Mouse (Mus musculus): ENCODE results near the gene Gipc2. TPM values are rescaled to one million over a fixed set of nuclear protein-coding genes. Genes with fewer than 3 reads are reported as not detected.
A peak's percentile ranks its signal among the peaks of the same experiment; 100 is the strongest.

The Gipc2 gene
- polyA plus RNA-seq (2014; fragmentation: Nextera tagmentation; extraction: Ambion mirVana) = 4.2 TPM in 2 replicates

DNA sequence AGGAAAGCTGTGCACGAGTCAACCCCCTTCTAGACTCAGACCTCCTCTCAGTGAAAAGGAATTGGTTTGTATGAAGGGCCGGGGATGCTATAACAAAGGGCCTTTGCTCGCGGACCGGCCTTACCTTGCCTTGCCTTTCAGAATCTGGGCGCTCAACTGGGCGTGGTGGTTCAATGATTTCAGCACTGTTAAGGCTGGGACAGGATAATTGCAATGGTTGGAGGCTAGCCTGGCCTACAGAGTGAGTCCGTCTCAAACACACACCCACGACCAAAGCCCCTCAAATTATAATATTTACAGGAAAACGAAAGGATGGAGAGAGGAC is at the start of gene Gipc2:
TSS of gene Gipc2 (minus strand) at position 132 of the 325 bp plus-strand sequence.
- Histone ChIP-seq H3K4me2 (ENCODE audit: low read depth, low read length) (peak within 1 kb of the TSS; percentile 91), H3K4me1 (ENCODE audit: control insufficient read depth, insufficient read depth, low read length) (0 out of 2 replicates have a peak, but pooled peaks cover 2% of the 10 kb centered on the region), H3K27ac (replicated peaks; ENCODE audit: low read depth, low read length) (no peak within 1 kb of the TSS), H3K36me3 (replicated peaks; ENCODE audit: control insufficient read depth, insufficient read depth, low read depth, low read length) (no peaks in the 10 kb centered on the region), H3K9me3 (replicated peaks; ENCODE audit: control insufficient read depth, low read length) (no peaks in the 10 kb centered on the region), H3K9ac (replicated peaks; ENCODE audit: low read length) (peak within 1 kb of the TSS; percentile 52), H3K27me3 (ENCODE audit: control insufficient read depth, insufficient read depth, low read length) (peaks cover 8% of the 10 kb centered on the region), H3K4me3 (ENCODE audit: low read depth, low read length) (peak within 1 kb of the TSS; percentile 39)
- WGBS = 7% methylated on average over 10 of the region's 10 CpGs
- DNase-seq (ENCODE audit: low spot score) = peak; percentile 30
- ATAC-seq (replicated peaks; ENCODE audit: insufficient number of reproducible peaks, low FRiP score, low TSS enrichment, low read depth) = no peak; the same call in 1 of the 2 replicates

DNA sequence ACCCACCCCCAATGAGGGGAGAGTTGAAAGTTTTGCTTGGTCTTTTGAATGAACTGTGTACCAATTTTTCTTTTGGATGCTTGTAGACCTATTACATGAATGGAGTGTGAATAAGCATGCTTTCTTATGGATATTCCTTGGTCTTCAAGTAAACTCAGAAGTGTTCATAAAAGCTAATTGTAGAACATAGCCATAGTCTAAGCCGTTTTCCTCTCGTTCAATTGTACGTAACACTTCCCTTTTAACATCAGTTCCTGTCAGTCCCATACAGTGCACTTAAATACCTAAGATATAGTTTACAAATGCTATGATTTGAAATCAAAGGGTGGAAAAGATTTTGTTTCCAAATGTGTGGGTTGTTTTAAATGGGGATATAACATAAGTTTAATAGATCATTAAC is 47.4 kb upstream of the Gipc2 start:
- DNase-seq (ENCODE audit: low spot score) (no peak), ATAC-seq (replicated peaks; ENCODE audit: insufficient number of reproducible peaks, low FRiP score, low TSS enrichment, low read depth) (no peak)
- no peak overlapping the region for H3K9ac ChIP-seq (replicated peaks; ENCODE audit: low read length)
- 0 out of 2 replicates have a peak overlapping the region, but pooled peaks have one; percentile 78 for H3K4me2 ChIP-seq (ENCODE audit: low read depth, low read length)
- H3K36me3 ChIP-seq (replicated peaks; ENCODE audit: control insufficient read depth, insufficient read depth, low read depth, low read length) = no peaks in the 10 kb centered on the region; the same call in none of the 2 replicates
- H3K4me3 ChIP-seq (ENCODE audit: low read depth, low read length) = no peak overlapping the region
- H3K27me3 ChIP-seq (ENCODE audit: control insufficient read depth, insufficient read depth, low read length) = no peaks in the 10 kb centered on the region
- H3K9me3 ChIP-seq (replicated peaks; ENCODE audit: control insufficient read depth, low read length) = no peaks in the 10 kb centered on the region
- H3K4me1 ChIP-seq (ENCODE audit: control insufficient read depth, insufficient read depth, low read length) = peaks cover 3% of the 10 kb centered on the region; the same call in 1 of the 2 replicates
- H3K27ac ChIP-seq (replicated peaks; ENCODE audit: low read depth, low read length) = no peak overlapping the region
- WGBS = 70% methylated on average over 3 of the region's 3 CpGs

DNA sequence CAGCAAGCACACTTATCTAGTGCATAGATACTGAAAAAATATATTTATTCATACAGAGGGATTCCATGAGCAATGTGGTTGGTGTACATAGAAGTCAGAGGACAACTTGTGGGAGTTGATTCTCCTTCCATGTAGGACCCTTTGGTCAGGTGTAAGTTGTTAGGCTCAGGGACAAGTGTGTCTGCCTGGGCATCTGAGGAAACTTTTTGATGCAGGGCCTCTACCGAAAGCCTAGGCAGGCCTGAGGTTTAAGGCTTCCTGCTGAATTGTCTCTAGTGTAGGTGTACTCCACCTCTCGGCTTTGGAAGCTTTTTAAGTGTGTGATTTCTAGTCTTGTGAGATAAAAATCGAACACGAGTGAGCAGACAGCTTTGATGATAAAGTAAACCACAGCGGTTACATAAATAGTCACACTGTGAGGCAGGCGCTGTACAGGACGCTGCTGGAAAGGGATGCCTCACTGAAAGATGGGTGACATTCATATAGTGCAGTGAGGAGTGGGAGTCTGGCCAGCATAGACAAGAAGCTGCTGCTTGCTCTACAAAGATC is 45.8 kb upstream of the Gipc2 start:
- Histone ChIP-seq H3K9me3 (replicated peaks; ENCODE audit: control insufficient read depth, low read length) (no peaks in the 10 kb centered on the region), H3K9ac (replicated peaks; ENCODE audit: low read length) (peak overlapping the region; percentile 100), H3K4me2 (ENCODE audit: low read depth, low read length) (peak overlapping the region; percentile 78), H3K27ac (replicated peaks; ENCODE audit: low read depth, low read length) (no peak overlapping the region), H3K36me3 (replicated peaks; ENCODE audit: control insufficient read depth, insufficient read depth, low read depth, low read length) (no peaks in the 10 kb centered on the region; the same call in none of the 2 replicates), H3K4me1 (ENCODE audit: control insufficient read depth, insufficient read depth, low read length) (peaks cover 3% of the 10 kb centered on the region; the same call in 1 of the 2 replicates), H3K4me3 (ENCODE audit: low read depth, low read length) (peak overlapping the region; percentile 97), H3K27me3 (ENCODE audit: control insufficient read depth, insufficient read depth, low read length) (no peaks in the 10 kb centered on the region)
- DNase-seq (ENCODE audit: low spot score) (no peak), ATAC-seq (replicated peaks; ENCODE audit: insufficient number of reproducible peaks, low FRiP score, low TSS enrichment, low read depth) (no peak)
- WGBS = 45% methylated on average over 7 of the region's 7 CpGs

DNA sequence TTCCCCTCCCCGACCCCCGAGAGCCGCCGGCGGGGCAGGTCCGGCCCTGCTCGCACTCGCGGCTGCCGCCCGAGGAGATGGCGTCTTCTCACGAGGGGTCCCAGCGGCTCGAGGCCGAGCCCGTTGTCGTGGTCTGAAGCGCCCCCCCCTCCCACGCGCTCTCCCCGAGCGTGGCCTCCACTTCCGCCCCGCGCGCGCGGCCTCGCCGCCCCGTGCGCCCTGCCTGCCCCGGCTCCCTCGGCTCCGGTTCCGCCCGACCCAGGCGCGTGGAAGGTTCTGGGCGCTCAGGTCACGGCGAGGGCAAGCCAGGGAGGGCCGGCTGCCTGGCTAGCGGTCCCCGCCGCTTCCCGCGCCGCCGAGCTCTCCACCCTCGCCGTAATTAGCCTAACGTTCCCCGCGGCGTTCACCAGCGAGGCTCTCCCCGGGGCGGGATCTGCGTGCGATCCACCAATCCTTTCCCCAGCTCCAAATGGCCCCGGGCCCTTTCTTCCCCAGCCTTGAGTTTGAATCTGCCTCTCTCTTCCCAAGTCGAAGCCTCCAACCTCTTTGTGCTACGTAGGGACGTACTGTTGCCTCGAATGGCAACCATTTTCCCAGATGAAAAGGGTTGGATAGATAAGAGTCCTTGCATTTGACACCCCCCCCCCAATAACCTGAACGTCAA is 44.8 kb upstream of the Gipc2 start:
- peak overlapping the region; percentile 91 for H3K27ac ChIP-seq (replicated peaks; ENCODE audit: low read depth, low read length)
- peaks cover 3% of the 10 kb centered on the region; the same call in 1 of the 2 replicates for H3K4me1 ChIP-seq (ENCODE audit: control insufficient read depth, insufficient read depth, low read length)
- H3K36me3 ChIP-seq (replicated peaks; ENCODE audit: control insufficient read depth, insufficient read depth, low read depth, low read length) = no peaks in the 10 kb centered on the region; the same call in 1 of the 2 replicates
- under 1% methylated on average over 53 of the region's 68 CpGs for WGBS
- peak overlapping the region; percentile 100 for H3K9ac ChIP-seq (replicated peaks; ENCODE audit: low read length)
- DNase-seq (ENCODE audit: low spot score) (peak; percentile 73), ATAC-seq (replicated peaks; ENCODE audit: insufficient number of reproducible peaks, low FRiP score, low TSS enrichment, low read depth) (peak; percentile 29)
- H3K27me3 ChIP-seq (ENCODE audit: control insufficient read depth, insufficient read depth, low read length) = no peaks in the 10 kb centered on the region
- H3K4me3 ChIP-seq (ENCODE audit: low read depth, low read length) = peak overlapping the region; percentile 97
- H3K9me3 ChIP-seq (replicated peaks; ENCODE audit: control insufficient read depth, low read length) = no peaks in the 10 kb centered on the region
- H3K4me2 ChIP-seq (ENCODE audit: low read depth, low read length) = peak overlapping the region; percentile 78

DNA sequence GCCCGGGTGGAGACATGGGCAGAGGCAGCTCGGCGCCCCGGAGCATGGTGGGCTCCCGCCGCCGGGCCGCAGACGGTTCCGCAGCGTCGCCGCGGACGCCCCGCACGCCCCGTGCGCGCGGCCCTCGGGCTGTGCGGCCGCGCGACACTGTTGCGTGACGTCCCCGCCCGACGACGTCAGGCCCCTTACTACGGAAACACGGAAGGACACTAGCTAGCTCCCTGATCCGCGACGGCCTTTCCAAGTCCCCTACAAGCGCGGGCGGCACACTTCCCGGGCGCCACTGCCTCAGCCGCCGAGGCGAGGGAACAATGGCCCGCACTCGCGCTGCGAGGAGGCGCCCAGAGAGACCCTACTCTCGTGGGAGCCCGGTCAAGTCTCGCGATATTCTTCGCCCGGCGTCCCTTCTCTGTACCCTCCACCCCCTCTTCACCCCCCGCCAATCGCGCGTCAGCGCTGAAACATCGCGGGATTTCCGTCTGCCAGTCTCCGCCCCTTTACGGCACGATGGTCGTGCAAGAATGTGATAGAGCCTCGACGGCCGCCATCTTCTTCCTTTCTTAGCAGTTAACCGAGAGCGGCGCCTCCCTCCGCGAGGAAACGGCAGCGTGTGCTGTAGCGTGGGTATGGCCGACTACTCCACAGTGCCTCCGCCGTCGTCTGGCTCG is 44.1 kb upstream of the Gipc2 start, which contains the start of the genes Dnajb4 and Fubp1:
TSS of gene Dnajb4 (minus strand) at position 336 of the 668 bp plus-strand sequence.
TSS of gene Fubp1 (plus strand) at position 456 of the 668 bp plus-strand sequence.
- peak; percentile 95 for ATAC-seq (replicated peaks; ENCODE audit: insufficient number of reproducible peaks, low FRiP score, low TSS enrichment, low read depth)
- Histone ChIP-seq H3K27me3 (ENCODE audit: control insufficient read depth, insufficient read depth, low read length) (no peaks in the 10 kb centered on the region), H3K9ac (replicated peaks; ENCODE audit: low read length) (peak within 1 kb of the TSS; percentile 100), H3K9me3 (replicated peaks; ENCODE audit: control insufficient read depth, low read length) (no peaks in the 10 kb centered on the region), H3K4me2 (ENCODE audit: low read depth, low read length) (peak within 1 kb of the TSS; percentile 78), H3K4me1 (ENCODE audit: control insufficient read depth, insufficient read depth, low read length) (peaks cover 3% of the 10 kb centered on the region; the same call in 1 of the 2 replicates), H3K27ac (replicated peaks; ENCODE audit: low read depth, low read length) (peak within 1 kb of the TSS; percentile 99), H3K36me3 (replicated peaks; ENCODE audit: control insufficient read depth, insufficient read depth, low read depth, low read length) (no peaks in the 10 kb centered on the region; the same call in 1 of the 2 replicates), H3K4me3 (ENCODE audit: low read depth, low read length) (peak within 1 kb of the TSS; percentile 97)
- under 1% methylated on average over 85 of the region's 85 CpGs for WGBS
- peak; percentile 99 for DNase-seq (ENCODE audit: low spot score)

DNA sequence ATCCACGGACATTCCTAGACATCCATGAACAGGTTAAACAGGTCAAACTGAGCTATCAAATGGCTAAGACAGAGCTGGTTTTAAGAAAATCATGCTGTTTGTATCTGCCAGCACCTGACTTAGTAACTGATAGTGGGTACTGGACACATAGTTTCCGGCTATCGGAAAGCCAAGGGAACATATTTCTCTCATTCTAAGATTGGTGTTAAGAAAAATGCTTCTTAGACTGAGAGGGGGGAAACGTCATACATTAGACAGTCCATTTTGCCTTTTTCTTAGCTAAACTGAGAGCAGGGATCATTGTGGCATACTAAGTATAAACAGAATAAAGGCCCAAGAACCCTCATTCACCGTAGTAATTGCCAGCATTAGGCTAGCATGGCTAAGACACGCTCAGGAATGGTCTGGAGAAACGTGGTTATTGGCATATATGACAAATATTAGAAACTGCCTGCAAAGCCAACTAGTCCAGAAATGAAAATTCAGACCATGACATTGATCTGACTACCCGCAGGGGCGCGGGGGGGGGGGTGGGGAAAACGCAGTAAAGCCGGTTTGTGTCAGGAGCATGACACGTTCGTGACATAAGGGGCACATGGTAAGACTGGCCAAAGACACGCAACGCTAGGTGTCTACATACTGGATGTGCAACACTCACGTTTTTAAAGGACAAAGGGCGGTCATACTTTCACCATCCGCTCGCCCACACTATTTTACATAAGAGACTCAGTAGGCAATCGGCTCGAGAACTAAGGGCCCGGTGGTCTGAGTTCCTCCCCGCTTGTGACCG is 43.3 kb upstream of the Gipc2 start:
- Histone ChIP-seq H3K27me3 (ENCODE audit: control insufficient read depth, insufficient read depth, low read length) (no peaks in the 10 kb centered on the region), H3K4me1 (ENCODE audit: control insufficient read depth, insufficient read depth, low read length) (peaks cover 3% of the 10 kb centered on the region; the same call in 1 of the 2 replicates), H3K9ac (replicated peaks; ENCODE audit: low read length) (peak overlapping the region; percentile 100), H3K27ac (replicated peaks; ENCODE audit: low read depth, low read length) (peak overlapping the region; percentile 99), H3K36me3 (replicated peaks; ENCODE audit: control insufficient read depth, insufficient read depth, low read depth, low read length) (no peaks in the 10 kb centered on the region), H3K9me3 (replicated peaks; ENCODE audit: control insufficient read depth, low read length) (no peaks in the 10 kb centered on the region), H3K4me2 (ENCODE audit: low read depth, low read length) (peak overlapping the region; percentile 48), H3K4me3 (ENCODE audit: low read depth, low read length) (peak overlapping the region; percentile 97)
- 5% methylated on average over 25 of the region's 25 CpGs for WGBS
- ATAC-seq (replicated peaks; ENCODE audit: insufficient number of reproducible peaks, low FRiP score, low TSS enrichment, low read depth) (peak; percentile 27), DNase-seq (ENCODE audit: low spot score) (peak; percentile 57)

DNA sequence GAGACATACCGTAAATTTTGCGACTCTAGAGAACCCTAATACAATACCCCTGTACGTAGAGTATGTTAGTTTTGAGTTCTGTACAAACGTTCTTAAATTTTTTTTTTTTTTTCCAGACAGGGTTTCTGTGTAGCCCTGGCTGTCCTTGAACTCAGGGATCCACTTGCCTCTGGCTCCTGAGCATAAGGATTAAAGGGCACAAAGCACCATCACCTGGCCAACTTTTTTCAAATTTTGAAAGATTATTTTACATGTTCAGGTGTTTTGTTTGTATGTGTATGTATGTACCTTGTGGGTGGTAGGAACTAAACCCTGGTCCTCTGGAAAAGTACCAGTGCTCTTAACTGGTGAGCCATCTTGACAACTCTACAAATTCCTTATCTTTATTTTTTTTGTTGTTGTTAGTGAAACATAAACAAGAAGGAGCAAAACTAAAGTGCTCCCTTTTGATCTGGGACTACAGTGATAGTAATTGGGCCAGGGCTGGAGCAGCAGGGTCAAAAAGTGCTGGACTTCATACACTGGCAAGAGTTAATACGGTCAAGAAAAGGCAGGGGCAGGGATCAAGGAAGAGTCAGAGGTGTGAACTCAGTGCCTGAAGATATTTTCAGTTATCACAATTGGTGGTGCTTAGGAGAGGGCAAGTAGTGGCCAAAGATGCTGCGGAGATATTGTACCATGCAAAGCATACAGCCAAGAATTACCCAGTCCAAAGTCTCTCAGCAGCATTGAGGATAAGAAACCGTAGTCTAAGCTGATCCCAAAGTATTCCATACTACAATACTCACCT is 42.3 kb upstream of the Gipc2 start:
- H3K4me1 ChIP-seq (ENCODE audit: control insufficient read depth, insufficient read depth, low read length) = peaks cover 3% of the 10 kb centered on the region; the same call in 1 of the 2 replicates
- H3K27me3 ChIP-seq (ENCODE audit: control insufficient read depth, insufficient read depth, low read length) = no peaks in the 10 kb centered on the region
- H3K36me3 ChIP-seq (replicated peaks; ENCODE audit: control insufficient read depth, insufficient read depth, low read depth, low read length) = no peaks in the 10 kb centered on the region
- DNase-seq (ENCODE audit: low spot score) = no peak
- ATAC-seq (replicated peaks; ENCODE audit: insufficient number of reproducible peaks, low FRiP score, low TSS enrichment, low read depth) = no peak
- no peaks in the 10 kb centered on the region for H3K9me3 ChIP-seq (replicated peaks; ENCODE audit: control insufficient read depth, low read length)
- H3K4me2 ChIP-seq (ENCODE audit: low read depth, low read length) = no peak overlapping the region
- no peak overlapping the region for H3K27ac ChIP-seq (replicated peaks; ENCODE audit: low read depth, low read length)
- no peak overlapping the region for H3K9ac ChIP-seq (replicated peaks; ENCODE audit: low read length)
- 94% methylated on average over 7 of the region's 7 CpGs for WGBS
- H3K4me3 ChIP-seq (ENCODE audit: low read depth, low read length) = no peak overlapping the region

All from embryonic facial prominence, embryonic 11.5 days (tissue).